Mouse (Mus musculus) lung, embryonic 16.5 days (tissue): ENCODE data around the gene Klhl6. TPM values are rescaled to one million over a fixed set of nuclear protein-coding genes. Genes with fewer than 3 reads are reported as not detected.
A peak's percentile ranks its signal among the peaks of the same experiment; 100 is the strongest.
"Not testable (repeated sequence)": the region's sequence is repeated elsewhere in the genome, so short reads cannot be mapped to it uniquely, and the experiment has no call there.

Experiments
- ATAC-seq: fragments of 200-750 bp; cut with Nextera tagmentation; 2 replicates; pipeline ENCODE4 v1.8.0; 2017; ENCODE audit warnings: low read depth, mild to moderate bottlenecking, moderate library complexity
- H3K27ac ChIP-seq: fragments of 300-500 bp; sonication (generic); 2 replicates; pipeline ENCODE4 v1.5.1; 2014; ENCODE audit warnings: mild to moderate bottlenecking, control low read depth, low read length
- H3K27me3 ChIP-seq: fragments of 300-500 bp; sonication (generic); 2 replicates; pipeline ENCODE4 v1.6.1; 2014; ENCODE audit warnings: low read depth, low read length, mixed read lengths; ENCODE audit not compliant: control insufficient read depth, insufficient read depth
- H3K36me3 ChIP-seq: fragments of 300-500 bp; sonication (generic); 2 replicates; pipeline ENCODE4 v1.6.1; 2014; ENCODE audit warnings: low read length; ENCODE audit not compliant: control insufficient read depth, insufficient read depth
- H3K4me1 ChIP-seq: fragments of 300-500 bp; sonication (generic); replicated peaks from 2 replicates; pipeline ENCODE4 v1.6.1; 2014; ENCODE audit warnings: low read length, mixed read lengths; ENCODE audit not compliant: control insufficient read depth, insufficient read depth
- H3K4me2 ChIP-seq: fragments of 300-500 bp; sonication (generic); 2 replicates; pipeline ENCODE4 v1.6.1; 2014; ENCODE audit warnings: low read depth, low read length, control low read depth
- H3K4me3 ChIP-seq: fragments of 300-500 bp; sonication (generic); 2 replicates; pipeline ENCODE4 v1.5.1; 2014; ENCODE audit warnings: mild to moderate bottlenecking, low read length, control low read depth
- H3K9ac ChIP-seq: fragments of 300-500 bp; sonication (generic); 2 replicates; pipeline ENCODE4 v1.6.1; 2014; ENCODE audit warnings: low read length, control low read depth
- H3K9me3 ChIP-seq: fragments of 300-500 bp; sonication (generic); 2 replicates; pipeline ENCODE4 v1.6.1; 2016; ENCODE audit warnings: low read length; ENCODE audit not compliant: control insufficient read depth
- WGBS: fragments of 180-500 bp; shearing (Covaris S2); extraction: QIAGEN DNeasy Blood & Tissue Kit; methylation state at CpG from one replicate; pipeline ENCODE4 v1.1.7; 2014; 5-methylcytosine and 5-hydroxymethylcytosine counted together
- polyA plus RNA-seq: library from polyadenylated mRNA; unstranded; fragments of >200 nt; fragmentation: Nextera tagmentation; extraction: Ambion mirVana; gene quantifications from 2 replicates; pipeline ENCODE4 v1.2.1, GENCODE M21; 2015

Gene Klhl6
- 16.7 and 18.3 TPM in 2 replicates for polyA plus RNA-seq

GRCm38 (mm10) chr16:19982537-19983257 is at the start of gene Klhl6:
Gene Klhl6, minus strand, starts transcription at chr16:19983037.
- Histone ChIP-seq H3K4me3 (peak within 1 kb of the TSS; percentile 44), H3K9ac (peak within 1 kb of the TSS; percentile 61), H3K27ac (peak within 1 kb of the TSS; percentile 75), H3K4me1 (peaks cover 4% of the 10 kb centered on the region; the same call in 1 of the 2 replicates), H3K27me3 (no peaks in the 10 kb centered on the region), H3K4me2 (peak within 1 kb of the TSS; percentile 46), H3K36me3 (no peaks in the 10 kb centered on the region), H3K9me3 (no peaks in the 10 kb centered on the region)
- peak; percentile 96 for ATAC-seq
- 8% methylated on average over 14 of the region's 14 CpGs for WGBS

- H3K27ac ChIP-seq, ATAC-seq, H3K9ac ChIP-seq, H3K36me3 ChIP-seq, H3K4me1 ChIP-seq, H3K4me2 ChIP-seq, H3K27me3 ChIP-seq, H3K9me3 ChIP-seq, H3K4me3 ChIP-seq: not testable (repeated sequence)
- 93% methylated on average over 1 of the region's 4 CpGs for WGBS
Observed at GRCm38 (mm10) chr16:20027241-20027640, 44.4 kb upstream of the Klhl6 start.

GRCm38 (mm10) chr16:20022821-20023220 is 40.0 kb upstream of the Klhl6 start:
- H3K4me2 ChIP-seq = no peak overlapping the region
- no peak for ATAC-seq
- no peak overlapping the region for H3K4me3 ChIP-seq
- 76% methylated on average over 1 of the region's 1 CpGs for WGBS
- H3K27me3 ChIP-seq = no peaks in the 10 kb centered on the region
- no peaks in the 10 kb centered on the region for H3K9me3 ChIP-seq
- H3K36me3 ChIP-seq = no peaks in the 10 kb centered on the region
- H3K4me1 ChIP-seq = no peaks in the 10 kb centered on the region
- H3K9ac ChIP-seq = no peak overlapping the region
- H3K27ac ChIP-seq = no peak overlapping the region

GRCm38 (mm10) chr16:20021848-20022247 is 39.0 kb upstream of the Klhl6 start:
- no peak for ATAC-seq
- Histone ChIP-seq H3K4me1 (no peaks in the 10 kb centered on the region), H3K4me3 (no peak overlapping the region), H3K36me3 (no peaks in the 10 kb centered on the region), H3K9me3 (no peaks in the 10 kb centered on the region), H3K4me2 (no peak overlapping the region), H3K27ac (no peak overlapping the region), H3K9ac (no peak overlapping the region), H3K27me3 (no peaks in the 10 kb centered on the region)
- WGBS = 65% methylated on average over 2 of the region's 2 CpGs

GRCm38 (mm10) chr16:20012647-20013046 is 29.8 kb upstream of the Klhl6 start:
- ATAC-seq = no peak
- H3K4me3 ChIP-seq = no peak overlapping the region
- no peaks in the 10 kb centered on the region for H3K9me3 ChIP-seq
- no peak overlapping the region for H3K9ac ChIP-seq
- no peaks in the 10 kb centered on the region for H3K27me3 ChIP-seq
- no peak overlapping the region for H3K27ac ChIP-seq
- H3K4me1 ChIP-seq = no peaks in the 10 kb centered on the region
- H3K4me2 ChIP-seq = no peak overlapping the region
- no peaks in the 10 kb centered on the region for H3K36me3 ChIP-seq

GRCm38 (mm10) chr16:20006066-20006465 is 23.2 kb upstream of the Klhl6 start:
- Histone ChIP-seq H3K4me3 (no peak overlapping the region), H3K4me1 (no peaks in the 10 kb centered on the region), H3K27me3 (no peaks in the 10 kb centered on the region), H3K9me3 (no peaks in the 10 kb centered on the region), H3K27ac (no peak overlapping the region), H3K36me3 (no peaks in the 10 kb centered on the region), H3K4me2 (no peak overlapping the region), H3K9ac (no peak overlapping the region)
- WGBS = 58% methylated on average over 1 of the region's 1 CpGs
- ATAC-seq = no peak

GRCm38 (mm10) chr16:20000286-20000685 is 17.4 kb upstream of the Klhl6 start:
- ATAC-seq, H3K27ac ChIP-seq: not testable (repeated sequence)

GRCm38 (mm10) chr16:19997616-19998015 is 14.8 kb upstream of the Klhl6 start:
- H3K27ac ChIP-seq = no peak overlapping the region
- no peaks in the 10 kb centered on the region for H3K4me1 ChIP-seq
- H3K9me3 ChIP-seq = no peaks in the 10 kb centered on the region
- H3K27me3 ChIP-seq = no peaks in the 10 kb centered on the region
- no peaks in the 10 kb centered on the region for H3K36me3 ChIP-seq
- 86% methylated on average over 7 of the region's 7 CpGs for WGBS
- H3K4me3 ChIP-seq = no peak overlapping the region
- no peak overlapping the region for H3K9ac ChIP-seq
- no peak for ATAC-seq
- no peak overlapping the region for H3K4me2 ChIP-seq

More at GRCm38 (mm10) chr16:20000286-20000685, 17.4 kb upstream of the Klhl6 start:
- not testable (repeated sequence) for H3K36me3 ChIP-seq, H3K9ac ChIP-seq, H3K9me3 ChIP-seq, H3K4me1 ChIP-seq, H3K27me3 ChIP-seq, H3K4me2 ChIP-seq, H3K4me3 ChIP-seq
- WGBS = 92% methylated on average over 8 of the region's 8 CpGs

- ATAC-seq, H3K27ac ChIP-seq, H3K4me1 ChIP-seq, H3K36me3 ChIP-seq, H3K27me3 ChIP-seq, H3K4me2 ChIP-seq, H3K4me3 ChIP-seq, H3K9me3 ChIP-seq, H3K9ac ChIP-seq: not testable (repeated sequence)
- WGBS = 19% methylated on average over 6 of the region's 6 CpGs
Observed at GRCm38 (mm10) chr16:19996913-19997312, 14.1 kb upstream of the Klhl6 start.
